Comparison of ENCODE assay signal across 8 mouse cellular contexts in the genomic region with DNA sequence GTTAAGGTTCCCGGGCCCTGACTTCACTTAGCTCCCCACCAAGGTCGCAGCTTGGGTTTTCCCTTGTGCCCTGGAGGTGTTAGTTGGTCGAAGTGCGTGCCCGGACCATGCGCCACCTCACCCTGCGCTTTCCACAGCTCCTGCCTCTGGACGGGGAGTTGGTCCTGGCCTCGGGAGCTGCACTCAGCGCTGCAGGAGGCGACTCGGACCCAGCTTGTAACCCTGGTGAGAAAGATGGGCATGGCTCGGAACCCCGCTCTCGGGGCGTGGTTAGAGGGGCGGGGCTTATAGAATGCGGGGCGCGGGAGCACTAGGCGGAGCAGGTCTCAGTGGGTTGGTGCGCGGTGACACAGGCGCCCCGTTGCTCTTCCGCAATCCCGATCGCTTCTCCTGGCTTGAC. TPM values are rescaled to one million over a fixed set of nuclear protein-coding genes. Genes with fewer than 3 reads are reported as not detected.
DNase-seq lines count a peak whose midpoint lies in the region; ATAC-seq and TF ChIP-seq lines count a peak whose summit lies in the region.

No protein-coding gene starts in this region.

- DNase-seq in kidney, postnatal 4 days, result peak; percentile 34 to 42
- DNase-seq in kidney, adult 2 months, result no peak
- DNase-seq in intestine, embryonic 14.5 days (ENCODE audit: low spot score), result peak; percentile 66
- no peak for DNase-seq in midbrain, postnatal 0 days (ENCODE audit: low spot score)
- DNase-seq in MN1 (ENCODE audit: low spot score), result no peak
- DNase-seq in frontal cortex, postnatal 14 days (ENCODE audit: low spot score in 2 of 2), result no peak
- DNase-seq in layer of hippocampus, postnatal 14 days (ENCODE audit: low spot score in 2 of 2), result no peak

- ATAC-seq in embryonic facial prominence, embryonic 15.5 days (ENCODE audit: insufficient number of reproducible peaks, low FRiP score, low TSS enrichment, low read depth), result 0 out of 2 replicates have a peak, but pooled peaks have one; percentile 5
- no peak for ATAC-seq in intestine, embryonic 14.5 days (replicated peaks; ENCODE audit: low FRiP score, low TSS enrichment, low read depth)
- 0 out of 2 replicates have a peak, but pooled peaks have one; percentile 9 for ATAC-seq in midbrain, postnatal 0 days (ENCODE audit: low FRiP score)

- no peak overlapping the region for H3K4me3 ChIP-seq in kidney, adult 2 months (ENCODE audit: insufficient read depth, low read depth, low read length)
- peak overlapping the region; percentile 44 for H3K4me3 ChIP-seq in embryonic facial prominence, embryonic 15.5 days (replicated peaks)
- peak overlapping the region; percentile 41 for H3K4me3 ChIP-seq in intestine, embryonic 14.5 days (ENCODE audit: low read depth, low read length)
- peak overlapping the region; percentile 51 for H3K4me3 ChIP-seq in midbrain, postnatal 0 days (ENCODE audit: low read depth, low read length)

- no peaks in the 10 kb centered on the region for H3K9me3 ChIP-seq in embryonic facial prominence, embryonic 15.5 days (replicated peaks)
- H3K9me3 ChIP-seq in intestine, embryonic 14.5 days (ENCODE audit: control insufficient read depth, low read length), result 0 out of 2 replicates have a peak, but pooled peaks cover 3% of the 10 kb centered on the region
- H3K9me3 ChIP-seq in midbrain, postnatal 0 days (ENCODE audit: low read length), result no peaks in the 10 kb centered on the region; the same call in 1 of the 2 replicates

- peak overlapping the region; percentile 97 for H3K4me2 ChIP-seq in embryonic facial prominence, embryonic 15.5 days (replicated peaks)
- H3K4me2 ChIP-seq in intestine, embryonic 14.5 days (ENCODE audit: low read length), result peak overlapping the region; percentile 75
- H3K4me2 ChIP-seq in midbrain, postnatal 0 days (ENCODE audit: low read depth, low read length, poor library complexity, severe bottlenecking), result peak overlapping the region; percentile 76

- no peaks in the 10 kb centered on the region for H3K36me3 ChIP-seq in kidney, adult 2 months (ENCODE audit: control insufficient read depth, insufficient read depth, low read length)
- H3K36me3 ChIP-seq in embryonic facial prominence, embryonic 15.5 days, result no peaks in the 10 kb centered on the region
- H3K36me3 ChIP-seq in intestine, embryonic 14.5 days (ENCODE audit: control insufficient read depth, insufficient read depth, low read length), result no peaks in the 10 kb centered on the region
- H3K36me3 ChIP-seq in midbrain, postnatal 0 days (ENCODE audit: insufficient read depth, low read length), result peaks cover 3% of the 10 kb centered on the region; the same call in 1 of the 2 replicates

- H3K4me1 ChIP-seq in kidney, adult 2 months (ENCODE audit: control insufficient read depth, insufficient read depth, low read length), result peaks cover 10% of the 10 kb centered on the region; the same call in 1 of the 2 replicates
- peaks cover 35% of the 10 kb centered on the region for H3K4me1 ChIP-seq in embryonic facial prominence, embryonic 15.5 days
- peaks cover 21% of the 10 kb centered on the region for H3K4me1 ChIP-seq in intestine, embryonic 14.5 days (replicated peaks; ENCODE audit: control insufficient read depth, insufficient read depth, low read length)
- H3K4me1 ChIP-seq in midbrain, postnatal 0 days (ENCODE audit: insufficient read depth, low read length), result peaks cover 9% of the 10 kb centered on the region; the same call in 1 of the 2 replicates

- TF ChIP-seq CTCF in kidney, adult 2 months (conservative IDR thresholded peaks at IDR 0.05; ENCODE audit: insufficient read depth, insufficient read length, low read depth, low read length), result no peak
- TF ChIP-seq CTCF in midbrain, postnatal 0 days (IDR thresholded peaks at IDR 0.05), result no peak

- TF ChIP-seq POLR2A in kidney, adult 2 months (IDR thresholded peaks at IDR 0.05; ENCODE audit: low read depth, low read length), result no peak

- no peaks in the 10 kb centered on the region for H3K27me3 ChIP-seq in kidney, adult 2 months (replicated peaks; ENCODE audit: control insufficient read depth, insufficient read depth, low read length)
- H3K27me3 ChIP-seq in embryonic facial prominence, embryonic 15.5 days, result peaks cover 84% of the 10 kb centered on the region
- H3K27me3 ChIP-seq in intestine, embryonic 14.5 days (replicated peaks; ENCODE audit: control insufficient read depth, insufficient read depth, low read length), result peaks cover 82% of the 10 kb centered on the region
- H3K27me3 ChIP-seq in midbrain, postnatal 0 days (ENCODE audit: insufficient read depth, low read length), result peaks cover 65% of the 10 kb centered on the region

- H3K27ac ChIP-seq in kidney, adult 2 months (ENCODE audit: insufficient read depth, low read depth, low read length), result no peak overlapping the region
- no peak overlapping the region for H3K27ac ChIP-seq in embryonic facial prominence, embryonic 15.5 days (replicated peaks)
- no peak overlapping the region for H3K27ac ChIP-seq in intestine, embryonic 14.5 days (ENCODE audit: low read depth)
- H3K27ac ChIP-seq in midbrain, postnatal 0 days (ENCODE audit: low read depth, low read length), result no peak overlapping the region

- WGBS in kidney, adult 2 months, result 24% methylated on average over 28 of the region's 28 CpGs
- WGBS in embryonic facial prominence, embryonic 15.5 days, result 2% methylated on average over 28 of the region's 28 CpGs
- 3% methylated on average over 27 of the region's 28 CpGs for WGBS in intestine, embryonic 14.5 days
- 3% methylated on average over 28 of the region's 28 CpGs for WGBS in midbrain, postnatal 0 days

- peak overlapping the region; percentile 16; the same call in 1 of the 2 replicates for H3K9ac ChIP-seq in embryonic facial prominence, embryonic 15.5 days
- H3K9ac ChIP-seq in intestine, embryonic 14.5 days (ENCODE audit: low read length), result no peak overlapping the region; the same call in 1 of the 2 replicates
- H3K9ac ChIP-seq in midbrain, postnatal 0 days (replicated peaks; ENCODE audit: low read length, poor library complexity, severe bottlenecking), result peak overlapping the region; percentile 68

RNA-seq across cellular contexts. Expression of gene Amn, which starts 3.1 kb away (rescaled TPM):
- polyA plus RNA-seq in kidney, adult 2 months (2012; rRNA removed), result 194 and 273 TPM in 2 replicates
- polyA plus RNA-seq in embryonic facial prominence, embryonic 15.5 days (2015; fragmentation: Nextera tagmentation; extraction: Ambion mirVana), result 0.59 and 1.0 TPM in 2 replicates
- polyA plus RNA-seq in intestine, embryonic 14.5 days (2014; fragmentation: Nextera tagmentation; extraction: Ambion mirVana), result 17.2 and 23.7 TPM in 2 replicates
- total RNA-seq in midbrain, postnatal 0 days (2014; rRNA removed), result 45.2 and 65.8 TPM in 2 replicates
- 82.7 and 101 TPM in 2 replicates for polyA plus RNA-seq in midbrain, postnatal 0 days (2015; fragmentation: Nextera tagmentation; extraction: Ambion mirVana)
- 10 to 100 TPM in 1 of 2 experiments, 1 to 10 TPM in 1; 5.9 to 11.1 TPM for total RNA-seq in layer of hippocampus, postnatal 14 days (2021)

Comparison
In these comparisons a context has a peak if more than half of its experiments do, and no peak if none do; other contexts are left out.
1. DNase-seq: peak in kidney, postnatal 4 days (2 of 2) and intestine, embryonic 14.5 days (single experiment); none in kidney, adult 2 months (single experiment), midbrain, postnatal 0 days (single experiment), MN1 (single experiment), frontal cortex, postnatal 14 days (0 of 2) and layer of hippocampus, postnatal 14 days (0 of 2).
2. Peak in every context shown above with its lines, with median percentiles within 50 percentile points of each other: H3K4me2 ChIP-seq.